Mouse (Mus musculus) retina, postnatal 7 days (tissue): Measurements from ENCODE around the gene Emsy.

Experiments used
- DNase-seq: peaks from one replicate; pipeline ENCODE4 v3.0.0-alpha.2; 2012; ENCODE audit warnings: low read depth, low spot score

The Emsy gene

DNA sequence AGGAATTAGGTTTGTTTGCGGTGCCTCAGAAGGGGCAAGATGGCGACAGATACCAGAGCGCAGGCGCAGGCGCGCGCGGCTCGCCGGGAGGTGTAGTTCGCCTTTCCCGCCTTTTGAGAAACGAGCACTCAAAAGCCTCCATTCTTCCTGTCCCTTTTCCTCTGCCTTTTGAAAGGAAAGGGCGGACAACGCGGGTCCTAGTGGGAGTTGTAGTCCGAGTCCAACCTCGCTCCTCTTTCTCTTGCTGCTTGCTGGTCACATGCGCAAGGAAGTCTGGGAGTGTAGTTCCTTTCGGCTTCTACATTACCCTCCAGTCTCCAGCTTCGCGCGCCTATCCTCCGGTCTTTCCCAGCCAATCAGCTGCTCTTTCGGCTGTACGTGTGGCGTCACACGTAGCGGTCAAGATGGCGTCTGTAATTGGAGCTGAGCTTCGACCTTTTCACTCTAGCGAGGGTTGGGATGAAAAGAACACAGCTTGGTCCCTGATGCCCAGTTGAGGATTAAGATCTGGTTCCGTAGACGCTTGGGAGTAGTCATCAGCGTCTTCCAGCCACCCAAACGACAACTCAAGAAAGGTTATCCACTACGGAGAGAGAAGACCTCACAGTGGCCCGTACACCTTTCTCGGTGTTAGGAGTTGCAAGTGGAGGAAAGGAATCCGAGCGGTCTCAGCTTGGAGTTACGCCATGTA lies at the start of gene Emsy:
Gene Emsy, minus strand, starts transcription at position 253 of the 691 bp plus-strand sequence.
- peak; percentile 94 for DNase-seq

DNA sequence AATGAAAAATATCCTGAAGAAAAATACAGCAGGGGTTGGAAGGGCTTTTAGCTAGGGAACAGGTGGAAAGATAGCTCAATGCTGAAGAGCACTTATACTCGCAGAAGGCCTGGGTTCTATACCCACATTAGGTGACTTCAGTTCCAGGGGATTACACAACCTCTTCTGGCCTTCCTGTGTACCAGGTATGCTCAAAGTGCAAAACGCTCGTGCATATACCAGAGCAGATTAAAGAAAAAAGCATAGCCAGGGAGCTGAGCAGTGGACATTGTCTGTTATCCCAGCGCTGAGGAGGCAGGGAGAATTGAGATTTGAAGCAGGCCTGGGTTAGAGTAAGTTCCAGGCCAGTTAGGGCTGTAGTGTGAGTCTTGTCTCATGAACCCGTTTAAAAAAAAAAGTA lies 47.7 kb upstream of the Emsy start:
- DNase-seq, result no peak

DNA sequence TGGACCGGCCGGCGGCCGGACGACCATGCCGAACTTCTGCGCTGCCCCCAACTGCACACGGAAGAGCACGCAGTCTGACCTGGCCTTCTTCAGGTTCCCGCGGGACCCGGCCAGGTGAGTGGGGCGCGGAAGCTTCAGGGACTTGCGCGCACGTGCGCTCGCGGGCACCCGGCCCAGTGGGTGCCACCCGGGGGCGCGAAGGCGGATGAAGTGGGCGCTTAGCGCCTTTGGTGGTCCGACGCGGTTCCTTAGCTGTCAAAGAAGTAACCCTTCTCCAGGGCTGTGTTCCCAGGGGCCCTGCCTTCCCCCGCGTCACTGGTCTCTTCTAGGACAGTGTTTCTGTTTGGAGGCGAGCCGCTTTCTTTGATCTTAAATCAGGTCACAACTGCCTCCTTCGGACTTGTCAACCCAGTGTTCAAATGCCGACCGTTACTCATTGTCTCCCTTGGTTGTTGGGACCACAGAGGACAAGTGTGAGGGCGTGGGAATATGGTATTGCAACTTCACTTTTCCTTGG lies 46.8 kb upstream of the Emsy start:
- no peak for DNase-seq

DNA sequence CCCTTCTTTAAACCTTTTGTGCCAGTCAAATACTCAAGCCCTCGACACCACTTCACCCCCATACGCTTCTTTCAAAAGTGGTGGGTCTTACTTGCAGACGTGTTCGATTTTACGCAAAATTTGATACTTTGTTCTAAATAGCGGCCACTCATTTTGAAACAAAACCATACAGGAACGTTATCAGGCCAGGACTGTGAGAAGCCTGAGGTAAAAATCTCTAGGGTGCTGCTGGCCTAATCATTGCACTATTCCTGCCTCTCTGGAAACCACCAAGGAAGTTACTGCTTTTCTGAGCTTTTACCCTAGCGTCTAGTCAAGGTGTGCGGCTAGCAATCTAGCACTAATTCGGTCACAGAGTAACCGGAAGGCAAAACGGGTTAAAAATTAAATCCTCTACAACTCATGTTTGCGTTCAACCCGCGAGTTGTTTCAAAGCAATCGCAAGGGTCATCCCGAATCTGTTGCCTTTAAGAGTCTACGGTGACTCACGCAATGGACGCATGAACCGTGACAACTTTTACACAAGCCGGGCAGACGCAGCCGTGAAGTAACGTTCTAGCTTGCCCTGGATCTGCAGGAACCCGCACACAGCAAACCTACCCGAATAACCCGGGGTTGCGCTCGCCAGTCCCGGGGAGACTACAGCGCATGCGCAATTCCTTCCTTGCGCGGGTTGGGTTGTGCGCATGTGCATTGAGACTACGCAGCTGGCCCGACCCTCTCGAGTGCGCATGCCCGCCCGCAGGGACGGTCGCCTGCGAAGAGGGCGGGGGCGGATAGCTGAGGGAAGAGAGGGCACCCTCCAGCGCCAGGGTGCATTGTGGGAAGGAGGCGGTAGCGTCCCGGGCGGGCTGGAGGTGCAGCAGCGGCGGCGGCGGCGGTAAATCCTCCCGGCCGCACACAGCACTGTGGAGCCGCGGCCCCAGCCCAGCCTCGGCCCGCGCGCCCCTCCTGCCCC lies 46.0 kb upstream of the Emsy start, which contains the start of gene Thap12:
Gene Thap12, plus strand, starts transcription at position 821 of the 958 bp plus-strand sequence.
- peak; percentile 99 for DNase-seq

DNA sequence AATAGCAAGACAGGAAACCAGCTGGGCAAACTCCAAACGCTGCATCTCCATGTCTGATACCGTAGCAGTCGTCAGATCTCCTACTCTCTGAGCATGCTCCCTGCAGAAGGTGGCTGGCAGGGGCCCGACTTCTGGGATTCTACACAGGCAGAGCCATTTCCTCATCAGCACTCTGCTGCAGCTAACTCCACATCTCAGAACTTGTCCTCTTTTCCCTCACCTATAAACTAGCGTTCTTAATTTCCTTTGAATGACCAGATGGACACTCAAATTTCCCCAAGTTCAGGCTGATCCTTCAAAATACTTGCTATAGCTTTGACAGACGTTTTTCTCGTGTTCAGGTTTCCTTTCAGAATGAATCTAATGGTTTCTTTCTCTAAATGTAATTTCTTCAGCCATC lies 45.2 kb upstream of the Emsy start:
- no peak for DNase-seq

DNA sequence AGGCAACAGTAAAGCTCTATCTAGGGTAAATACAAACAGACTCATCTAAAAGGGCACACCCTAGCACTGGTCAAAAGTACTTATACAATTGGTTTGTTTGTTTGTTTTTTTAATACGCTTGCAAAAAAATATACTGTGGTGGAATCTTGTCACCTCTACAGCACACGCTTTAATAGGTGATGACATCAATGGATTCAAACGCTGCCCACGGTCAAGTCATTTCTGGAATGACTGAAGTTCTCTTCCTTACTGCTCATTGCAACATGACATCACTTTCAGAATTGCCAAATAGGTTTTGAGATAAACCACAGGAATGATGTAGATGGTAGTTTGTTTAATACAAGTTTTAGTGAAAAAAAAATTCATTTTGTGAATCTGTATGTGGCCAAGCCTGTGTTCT lies 42.0 kb upstream of the Emsy start:
- DNase-seq, result no peak

DNA sequence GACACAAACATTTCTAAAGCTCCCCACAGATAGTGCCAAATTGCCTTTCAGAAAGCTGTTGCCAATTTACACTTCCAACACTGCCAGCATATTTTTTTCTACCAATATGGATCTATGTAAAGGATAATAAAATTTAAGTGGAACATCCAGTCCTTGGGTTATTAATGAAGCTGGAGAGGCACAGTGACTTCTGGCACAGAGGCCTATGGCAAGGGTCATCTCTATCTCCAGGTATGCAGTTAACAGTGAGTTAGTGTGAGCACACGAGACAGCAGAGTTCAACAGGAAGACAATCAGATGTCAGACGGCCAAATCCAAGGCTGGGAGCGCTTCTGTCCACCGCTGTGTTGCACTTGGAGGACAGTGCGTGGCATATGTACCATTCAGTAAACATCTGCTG lies 41.5 kb upstream of the Emsy start:
- no peak for DNase-seq

DNA sequence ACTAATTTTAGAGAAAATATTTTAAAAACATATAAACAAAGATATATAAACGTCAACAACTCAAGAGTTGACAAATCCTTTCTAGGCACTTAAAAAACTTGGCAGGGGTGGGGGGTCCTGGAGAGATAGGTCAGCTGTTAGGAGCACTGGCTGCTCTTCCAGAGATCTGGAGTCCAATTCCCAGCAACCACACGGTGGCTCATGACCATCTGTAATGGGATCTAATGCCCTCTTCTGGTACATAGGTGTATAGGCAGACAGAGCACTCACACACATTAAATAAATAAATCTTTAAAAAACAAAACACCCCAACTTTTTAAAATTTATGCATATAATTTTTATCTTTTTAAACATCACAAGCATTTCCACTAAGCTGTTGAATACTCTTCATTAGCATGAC lies 40.9 kb upstream of the Emsy start:
- DNase-seq, result no peak

DNA sequence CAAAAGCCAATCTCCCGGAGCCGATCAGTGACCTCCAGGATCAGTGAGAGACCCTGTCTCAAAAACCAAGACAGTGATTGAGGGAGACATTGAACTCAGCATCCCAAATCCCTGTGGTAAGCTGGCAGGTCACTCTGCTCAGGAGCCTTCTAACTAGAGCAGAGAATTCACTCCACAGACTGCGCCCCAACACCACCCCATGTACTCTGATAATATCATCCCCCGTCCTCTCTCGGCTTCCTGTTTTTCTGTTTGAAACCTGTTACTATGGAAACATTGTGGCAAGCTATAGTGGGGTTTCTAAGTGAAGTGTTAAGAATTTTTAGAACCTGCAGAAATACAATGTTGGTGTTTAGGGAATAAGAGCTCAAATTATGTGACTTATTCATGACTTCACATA lies 37.5 kb upstream of the Emsy start:
- DNase-seq, result no peak

DNA sequence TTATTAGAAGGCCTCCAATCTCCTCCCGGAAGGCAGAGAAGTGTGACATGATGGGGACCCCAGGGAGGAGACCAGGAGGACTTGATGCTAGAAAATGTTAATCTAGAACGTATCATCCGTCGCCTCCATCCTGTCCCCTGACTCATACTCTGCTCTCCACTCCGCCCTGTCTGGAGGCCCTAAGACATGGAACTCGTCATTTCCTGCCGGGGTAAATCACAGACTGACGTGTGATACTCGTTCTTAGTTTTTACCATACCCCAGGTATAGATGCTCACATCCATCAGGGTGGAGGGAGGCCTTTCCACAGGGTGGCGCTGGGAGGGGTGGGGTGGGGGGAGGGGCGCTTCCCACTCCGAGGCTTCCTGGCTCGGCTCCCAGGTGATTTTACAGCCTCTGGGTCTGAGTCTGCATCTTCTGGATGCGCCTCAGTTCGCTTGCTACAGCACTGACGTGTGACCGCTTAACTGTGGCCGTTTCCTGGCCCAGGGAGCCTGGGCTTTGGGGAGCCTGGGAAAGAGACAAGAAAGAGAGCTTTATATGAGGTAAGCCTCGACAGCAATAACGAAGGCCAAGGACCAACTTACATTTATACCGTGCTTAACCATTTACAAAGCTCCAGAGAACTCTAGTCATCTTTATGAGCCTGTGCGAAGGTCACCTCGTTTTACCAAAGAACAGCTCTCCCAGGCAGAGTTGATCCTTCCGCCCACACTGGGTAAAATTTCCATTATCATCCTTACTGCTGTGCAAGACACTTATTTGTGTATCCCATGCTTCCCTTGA lies 36.4 kb upstream of the Emsy start:
- no peak for DNase-seq

DNA sequence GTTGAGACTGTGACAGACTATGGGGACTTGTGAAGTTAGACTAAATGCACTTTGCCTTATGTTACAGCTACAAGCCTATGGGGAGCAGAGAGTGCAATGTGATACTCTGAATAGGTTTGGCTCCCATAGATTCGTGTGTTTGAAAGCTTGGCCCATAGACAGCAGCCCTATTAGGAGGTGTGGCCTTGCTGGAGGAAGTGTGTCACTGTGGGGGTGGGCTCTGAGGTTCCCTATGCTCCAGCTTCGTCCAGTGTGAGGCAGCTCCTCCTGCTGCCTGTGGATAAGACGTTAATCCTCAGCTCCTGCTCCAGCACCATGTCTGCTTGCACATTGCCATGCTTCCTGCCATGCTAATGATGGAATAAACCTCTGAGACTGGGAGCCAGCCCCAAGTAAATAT lies 34.2 kb upstream of the Emsy start:
- no peak for DNase-seq

DNA sequence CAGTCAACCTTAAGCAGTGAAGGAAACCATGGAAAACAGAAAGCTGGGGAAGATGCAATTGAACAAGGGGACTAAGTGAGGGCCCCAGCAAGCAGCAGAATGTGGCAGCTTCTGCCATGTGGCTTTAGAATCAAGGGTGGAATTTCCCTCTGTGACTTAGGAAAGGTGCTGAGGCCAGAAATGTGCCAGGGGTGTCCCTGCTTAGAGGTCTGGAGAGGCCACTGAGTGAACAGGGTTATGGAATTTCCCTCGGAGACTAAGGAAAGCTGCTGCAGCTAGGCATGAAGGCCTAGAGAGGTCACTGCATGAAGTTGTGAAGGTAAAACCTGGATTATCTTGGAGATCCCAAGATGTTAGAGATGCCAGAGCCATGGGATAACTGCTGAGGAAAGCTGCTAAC lies 33.5 kb upstream of the Emsy start:
- no peak for DNase-seq

DNA sequence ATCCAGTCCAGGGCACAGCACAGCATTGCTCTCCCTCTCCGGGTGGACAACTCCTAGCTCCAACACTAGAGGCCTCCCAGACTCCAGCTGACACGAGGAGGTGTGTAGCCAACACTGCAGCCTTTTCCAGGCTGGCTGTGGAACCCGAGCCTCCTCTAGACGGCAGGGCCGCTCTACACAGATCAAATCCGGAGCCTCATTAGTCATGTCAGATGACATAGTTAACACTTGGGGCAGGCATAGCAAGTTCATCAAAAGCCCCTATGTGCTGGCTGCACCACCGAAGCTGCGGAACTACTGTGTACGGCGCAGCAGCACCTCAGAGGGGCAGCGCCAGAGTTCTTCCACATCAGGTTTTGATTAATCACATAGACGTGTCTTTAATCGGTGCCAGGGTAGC lies 29.3 kb upstream of the Emsy start:
- DNase-seq, result no peak

DNA sequence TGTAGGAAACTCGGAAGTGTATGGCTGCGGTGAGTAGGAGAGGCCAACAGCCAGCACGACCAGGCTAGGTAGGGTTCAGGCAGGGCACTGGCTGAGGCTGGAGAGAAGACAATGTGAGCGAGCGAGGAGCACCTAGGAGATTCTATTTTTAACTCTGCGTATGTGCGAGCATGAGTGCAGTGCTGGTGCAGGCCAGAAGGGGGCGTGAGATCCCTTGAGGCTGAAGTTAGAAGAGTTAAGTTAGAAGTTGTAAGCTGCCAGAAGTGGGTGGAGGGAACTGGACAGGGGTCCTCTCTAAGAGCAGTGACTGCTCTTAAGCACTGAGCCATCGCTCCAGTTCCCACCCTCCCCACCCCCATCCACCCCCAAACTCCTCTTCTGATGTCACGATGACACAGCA lies 26.2 kb upstream of the Emsy start:
- DNase-seq, result no peak

DNA sequence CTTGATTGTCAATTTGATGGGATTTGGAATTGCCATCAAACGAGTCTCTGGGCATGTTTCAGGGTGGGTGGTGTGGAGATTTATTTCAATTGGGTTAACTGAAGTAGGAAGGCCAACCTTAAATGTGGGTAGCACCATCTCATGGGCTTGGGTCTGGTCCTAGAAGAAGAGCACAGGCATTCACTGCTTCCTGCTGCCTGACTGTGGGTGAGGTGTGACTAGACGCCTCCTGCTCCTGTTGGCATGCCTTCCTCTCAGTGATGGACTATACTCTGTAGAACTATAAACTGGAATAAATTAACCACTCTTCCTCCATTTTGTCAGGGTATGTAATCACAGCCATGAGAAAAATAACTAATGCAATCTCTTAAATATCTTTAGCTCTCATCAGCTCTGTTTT lies 24.1 kb upstream of the Emsy start:
- DNase-seq, result no peak

DNA sequence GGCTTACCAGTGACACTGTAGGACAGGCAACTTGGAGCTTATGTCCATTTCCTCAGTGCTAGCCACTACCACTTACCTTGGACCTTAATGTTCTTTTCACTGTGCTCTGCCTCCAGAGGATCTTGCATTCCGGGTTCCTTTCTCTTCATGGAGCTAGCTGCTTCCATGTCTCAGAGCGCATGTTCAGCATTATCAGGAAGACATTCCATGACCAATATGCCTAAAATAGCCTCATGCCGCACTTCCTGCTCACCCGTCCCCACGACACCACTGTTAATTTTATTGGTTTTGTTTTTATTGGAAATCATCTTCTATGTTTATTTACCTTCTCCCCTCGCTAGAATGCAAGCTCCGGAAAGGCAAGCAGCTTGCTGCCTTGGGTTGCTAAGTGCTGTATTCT lies 21.9 kb upstream of the Emsy start:
- no peak for DNase-seq

DNA sequence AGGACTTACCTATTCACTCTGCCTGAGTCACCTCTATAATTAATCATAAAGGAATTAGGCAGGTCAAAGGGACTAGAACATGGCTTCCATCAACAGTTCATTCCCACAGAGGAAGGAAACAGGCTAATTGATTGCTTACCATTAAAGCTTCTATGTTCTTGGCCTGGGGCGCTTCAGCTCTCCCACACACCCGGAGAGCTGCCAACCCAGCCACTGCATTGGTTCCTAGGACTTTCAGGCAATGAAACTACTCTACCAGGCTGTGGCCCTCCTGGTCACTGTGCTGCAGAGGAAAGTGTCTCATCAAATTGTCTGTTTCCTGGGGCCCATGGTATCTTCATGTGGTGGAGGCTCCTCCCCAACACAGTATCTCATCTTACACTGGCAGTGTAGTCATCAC lies 20.9 kb upstream of the Emsy start:
- no peak for DNase-seq

DNA sequence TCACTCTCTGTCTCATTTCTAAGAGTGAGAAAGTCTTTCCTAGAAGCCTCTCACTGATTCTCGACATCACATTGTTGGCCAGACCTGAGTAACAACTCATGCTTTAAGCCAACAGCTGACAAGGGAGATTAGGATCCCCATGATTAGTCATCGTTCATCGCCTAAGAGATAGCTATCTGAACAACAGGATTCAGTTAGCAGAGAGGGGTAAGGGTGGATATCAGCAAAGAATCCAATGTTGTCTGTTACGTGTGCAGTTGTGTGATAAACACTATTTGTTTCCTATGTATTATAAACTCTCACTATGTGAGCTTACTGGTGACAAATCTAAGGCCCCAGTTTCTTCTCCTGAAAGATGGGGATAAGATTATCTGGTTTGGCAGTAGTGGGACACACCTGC lies 17.8 kb upstream of the Emsy start:
- no peak for DNase-seq

DNA sequence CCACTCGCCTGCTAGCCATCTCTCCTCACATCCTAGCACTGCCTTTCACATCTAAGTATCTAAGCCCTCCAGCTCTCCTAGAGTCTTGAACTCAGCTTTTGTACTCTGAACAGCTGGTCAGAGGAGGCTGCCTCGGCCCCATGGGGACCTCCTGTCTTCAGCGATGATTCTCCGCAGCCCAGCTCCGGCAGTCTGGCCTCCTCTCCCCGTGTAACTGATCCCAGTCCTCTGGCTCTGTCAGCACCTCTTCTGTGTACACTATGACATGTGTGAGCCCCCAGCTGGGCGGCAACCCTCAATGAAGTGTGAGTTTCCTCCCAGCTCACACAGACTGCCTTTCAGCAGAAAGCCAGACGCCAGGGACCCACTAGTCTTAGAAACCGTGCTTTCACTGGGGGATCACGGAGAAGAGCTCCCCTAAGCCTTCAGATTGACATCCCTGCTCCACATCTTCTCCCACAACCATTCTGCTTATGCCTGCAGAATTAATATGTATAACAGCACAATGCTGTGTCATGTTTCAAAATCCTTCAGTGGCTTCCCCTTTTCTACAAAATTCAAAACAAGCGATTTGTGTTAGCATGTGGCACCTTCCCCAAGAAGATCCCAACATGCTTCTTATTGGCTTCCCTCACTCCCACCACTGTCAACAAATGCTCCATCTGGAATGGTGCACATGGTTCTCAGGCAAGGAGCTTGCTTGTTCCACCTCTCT lies 15.8 kb upstream of the Emsy start:
- DNase-seq, result no peak

DNA sequence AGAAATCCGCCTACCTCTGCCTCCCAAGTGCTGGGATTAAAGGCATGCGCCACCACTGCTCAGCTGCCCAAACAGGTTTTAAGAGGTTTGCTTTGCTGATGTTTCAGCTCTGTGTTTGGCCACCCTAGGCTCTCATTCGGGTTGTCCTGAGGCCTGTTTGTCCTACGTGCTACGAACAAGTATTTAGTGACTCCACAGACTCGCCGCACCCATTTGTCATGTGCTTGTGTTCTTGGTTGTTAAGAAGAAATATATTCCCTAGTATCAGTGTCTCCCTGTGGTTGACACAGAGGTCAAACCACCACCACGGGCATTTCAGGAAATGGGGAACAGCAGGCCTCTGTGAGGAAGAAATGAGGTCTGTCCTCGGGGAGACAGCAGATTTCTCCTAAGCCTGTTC lies 14.8 kb upstream of the Emsy start:
- DNase-seq, result no peak

DNA sequence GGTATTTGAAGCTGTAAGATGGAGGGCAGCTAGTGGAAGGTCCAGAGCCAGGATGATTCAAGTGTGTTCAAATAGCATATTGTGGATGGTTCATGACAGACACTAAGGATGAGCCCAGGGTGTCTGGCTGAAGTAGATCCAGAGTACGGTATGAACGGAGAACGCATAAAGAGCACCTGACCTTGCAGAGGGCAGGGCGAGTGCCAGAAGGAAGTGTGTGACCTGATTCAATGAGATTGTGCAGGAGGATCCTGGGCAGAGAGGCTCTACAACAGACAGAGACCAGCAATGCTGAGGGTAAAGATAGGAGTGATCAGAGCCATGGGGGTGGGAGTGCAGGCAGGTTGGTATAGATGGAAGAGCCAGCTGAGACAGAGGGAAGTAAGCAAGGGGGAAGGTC lies 14.2 kb upstream of the Emsy start:
- no peak for DNase-seq
